Mouse (Mus musculus) right cerebral cortex, postnatal 14 days (tissue): ENCODE results near the gene Fignl2.

Experiments
- DNase-seq: peaks from one replicate; pipeline ENCODE4 v3.0.0; 2022

Fignl2 gene

DNA sequence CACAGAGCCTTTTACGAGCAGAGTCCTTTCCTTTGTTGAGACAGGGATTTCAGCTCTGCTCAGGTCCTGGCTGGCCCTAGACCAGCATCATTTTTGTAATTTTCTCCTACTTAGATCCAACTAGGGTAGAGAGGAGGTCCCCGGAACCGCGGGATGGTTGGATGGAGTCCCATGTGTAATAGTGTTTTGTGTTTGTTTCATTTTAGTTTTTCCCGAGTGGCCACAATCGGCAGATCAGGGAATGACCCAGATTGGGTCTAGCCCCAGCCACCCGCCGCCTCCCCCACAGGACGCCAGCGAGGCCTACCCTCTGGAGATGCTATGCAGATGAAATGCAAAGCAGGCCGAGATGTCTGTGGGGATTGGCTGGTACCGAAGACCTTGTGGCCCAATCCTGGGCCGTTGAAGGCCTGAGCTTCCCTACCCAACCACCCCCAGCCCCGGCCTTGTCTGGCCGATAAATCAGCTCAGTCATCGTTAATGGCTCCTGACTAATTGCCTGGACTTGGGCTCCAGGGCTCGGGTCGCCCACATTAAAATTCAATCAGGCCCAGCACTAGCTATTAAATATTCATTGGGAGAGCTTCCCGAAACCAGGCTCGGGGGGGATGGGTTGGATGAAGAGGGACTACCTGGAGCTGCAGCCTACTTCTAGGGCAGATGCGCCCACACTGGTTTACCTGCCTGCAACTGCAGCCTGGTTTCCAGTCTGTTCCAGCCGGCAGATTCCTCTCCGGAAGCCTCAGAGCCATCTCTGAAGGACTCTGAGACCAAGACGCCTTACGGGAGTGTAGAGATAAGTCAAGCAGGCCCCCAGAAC, 14.7 kb upstream of the Fignl2 start:
- DNase-seq: peak; percentile 40

- no peak for DNase-seq
Measured at GRCm38 (mm10) chr15:101092121-101092828, 13.9 kb upstream of the Fignl2 start.

GRCm38 (mm10) chr15:101091551-101091950, 13.2 kb upstream of the Fignl2 start:
- DNase-seq: no peak

- no peak for DNase-seq
Measured at GRCm38 (mm10) chr15:101088291-101088690, 9.9 kb upstream of the Fignl2 start.

DNA sequence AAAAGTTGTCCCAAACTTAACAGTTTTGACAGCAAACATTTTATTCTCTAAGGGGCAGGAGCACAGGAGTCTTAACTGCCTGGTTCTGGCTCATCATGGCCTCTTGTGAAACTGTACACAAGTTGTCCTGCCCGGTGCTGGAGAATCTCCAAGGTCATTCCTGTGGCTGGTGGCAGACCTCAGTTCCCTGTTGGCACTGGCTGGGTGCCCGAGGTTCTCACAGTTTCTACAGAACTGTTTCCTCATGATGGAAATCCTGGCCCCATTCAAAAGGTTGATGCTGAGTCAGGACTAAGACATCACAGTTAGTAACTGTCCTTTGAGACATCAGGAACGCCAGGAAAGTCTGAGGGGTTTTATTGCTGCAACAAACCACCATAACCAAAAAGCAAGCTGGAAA, 8.6 kb upstream of the Fignl2 start:
- DNase-seq: no peak

DNA sequence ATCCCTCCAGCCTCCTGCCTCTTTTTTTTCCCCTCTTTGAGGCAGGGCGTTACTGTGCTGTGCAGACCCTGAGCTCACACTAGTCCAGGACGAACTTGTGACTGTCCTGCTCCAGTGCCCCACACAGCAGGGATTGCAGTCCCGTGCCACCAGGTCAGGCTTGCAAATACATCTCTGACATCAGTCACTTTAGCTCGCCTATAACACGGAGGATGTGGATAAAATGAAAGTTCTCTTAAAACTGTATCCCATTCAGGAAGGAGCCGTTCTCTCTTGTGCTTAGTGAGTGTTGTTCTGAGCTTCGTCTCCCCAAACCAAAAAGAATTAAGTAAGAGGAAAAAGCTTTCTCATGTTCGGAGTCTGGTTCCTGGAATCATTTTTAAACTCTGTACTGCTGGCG, 8.1 kb upstream of the Fignl2 start:
- DNase-seq: no peak

DNA sequence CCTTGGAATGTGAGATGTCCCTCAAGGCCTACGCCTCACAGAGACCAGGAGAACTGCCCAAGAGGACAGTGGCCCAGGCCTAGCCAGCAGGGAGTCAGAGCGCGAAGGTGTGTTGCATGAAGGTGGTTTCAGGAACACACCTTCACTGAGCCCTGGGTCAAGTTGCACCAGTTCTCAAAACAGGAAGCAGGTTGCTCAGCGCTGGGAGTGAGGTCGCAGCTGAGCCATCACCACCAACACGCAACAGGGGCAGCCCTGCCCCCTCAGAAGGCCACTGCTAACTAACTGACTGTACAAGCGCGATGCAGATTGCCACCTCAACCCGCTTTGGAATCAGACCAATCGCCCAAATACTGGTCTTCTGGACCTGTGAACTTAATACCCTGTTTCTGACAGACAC, 6.1 kb upstream of the Fignl2 start:
- DNase-seq: no peak

- DNase-seq: no peak
Measured at GRCm38 (mm10) chr15:101082236-101082635, 3.9 kb upstream of the Fignl2 start.

DNA sequence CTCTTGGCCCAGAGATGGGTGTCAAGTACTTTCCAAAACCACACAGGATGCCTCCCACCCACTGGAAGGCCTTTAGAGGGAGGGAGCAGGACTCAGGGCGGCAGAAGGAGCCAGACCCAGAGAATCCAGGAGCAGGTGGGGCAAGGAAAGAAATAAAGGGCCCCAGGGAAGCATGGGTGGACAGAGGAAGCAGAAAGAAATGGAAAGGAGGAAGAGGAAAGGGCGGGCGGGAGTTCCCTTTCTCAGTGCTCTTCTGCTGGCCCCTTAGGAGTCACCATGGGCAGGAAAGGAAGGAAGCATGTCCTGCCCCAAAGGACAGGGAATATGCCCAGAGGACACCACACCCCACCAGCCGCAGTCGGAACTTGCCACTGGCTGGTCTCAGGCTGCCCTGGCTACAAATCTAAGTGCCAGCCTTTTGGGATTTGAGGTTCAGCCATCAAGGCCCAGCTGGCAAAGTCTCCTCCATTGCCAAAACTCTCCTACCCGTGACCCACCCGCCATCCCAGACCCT, 2.7 kb upstream of the Fignl2 start:
- DNase-seq: no peak

DNA sequence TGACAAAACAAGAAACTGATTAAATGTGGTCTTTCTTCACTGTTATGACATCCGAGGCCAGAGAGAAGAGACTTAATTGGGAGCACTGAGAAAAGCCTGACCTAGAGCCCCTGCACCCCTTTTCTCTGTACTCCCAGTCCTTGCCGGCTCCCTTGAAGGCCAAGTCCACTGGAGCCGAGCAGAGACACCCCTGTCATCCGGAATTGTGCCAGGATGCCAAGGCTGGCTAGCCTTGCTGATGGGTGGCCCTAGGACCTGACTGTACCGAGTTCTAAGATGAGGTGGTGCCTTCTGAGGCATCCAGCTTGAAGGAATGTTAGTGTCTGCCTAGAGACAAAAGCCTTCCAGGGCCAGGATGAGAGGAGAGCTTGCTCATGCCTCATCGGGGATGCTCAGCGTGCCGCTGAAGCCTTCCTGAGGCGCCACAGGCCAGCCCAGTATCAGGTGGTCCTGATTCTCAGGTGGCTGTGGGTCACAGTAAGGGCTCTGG, 1.7 kb upstream of the Fignl2 start:
- no peak for DNase-seq

DNA sequence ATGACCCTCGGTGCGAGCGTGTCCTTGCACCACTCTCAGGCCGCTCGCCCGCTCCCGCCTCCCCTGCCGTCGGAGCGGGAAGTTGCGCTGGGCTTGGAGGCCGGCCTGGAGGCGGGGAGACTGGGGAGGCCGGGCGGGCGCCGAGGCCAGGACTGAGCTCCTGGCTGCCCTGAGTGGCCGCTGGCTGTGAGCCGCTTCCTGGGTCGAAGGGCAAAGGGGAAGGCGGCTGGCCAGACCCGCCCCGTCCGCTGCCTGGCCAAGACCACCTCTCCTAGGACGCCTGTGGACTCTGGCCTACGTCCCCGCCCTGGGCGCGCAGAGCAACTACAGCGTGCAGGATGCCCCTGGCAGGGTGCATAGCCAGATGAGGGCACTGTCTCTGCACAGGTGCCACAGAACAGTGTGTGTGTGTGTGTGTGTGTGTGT, 377 bp upstream of the Fignl2 start:
- peak; percentile 64 for DNase-seq

DNA sequence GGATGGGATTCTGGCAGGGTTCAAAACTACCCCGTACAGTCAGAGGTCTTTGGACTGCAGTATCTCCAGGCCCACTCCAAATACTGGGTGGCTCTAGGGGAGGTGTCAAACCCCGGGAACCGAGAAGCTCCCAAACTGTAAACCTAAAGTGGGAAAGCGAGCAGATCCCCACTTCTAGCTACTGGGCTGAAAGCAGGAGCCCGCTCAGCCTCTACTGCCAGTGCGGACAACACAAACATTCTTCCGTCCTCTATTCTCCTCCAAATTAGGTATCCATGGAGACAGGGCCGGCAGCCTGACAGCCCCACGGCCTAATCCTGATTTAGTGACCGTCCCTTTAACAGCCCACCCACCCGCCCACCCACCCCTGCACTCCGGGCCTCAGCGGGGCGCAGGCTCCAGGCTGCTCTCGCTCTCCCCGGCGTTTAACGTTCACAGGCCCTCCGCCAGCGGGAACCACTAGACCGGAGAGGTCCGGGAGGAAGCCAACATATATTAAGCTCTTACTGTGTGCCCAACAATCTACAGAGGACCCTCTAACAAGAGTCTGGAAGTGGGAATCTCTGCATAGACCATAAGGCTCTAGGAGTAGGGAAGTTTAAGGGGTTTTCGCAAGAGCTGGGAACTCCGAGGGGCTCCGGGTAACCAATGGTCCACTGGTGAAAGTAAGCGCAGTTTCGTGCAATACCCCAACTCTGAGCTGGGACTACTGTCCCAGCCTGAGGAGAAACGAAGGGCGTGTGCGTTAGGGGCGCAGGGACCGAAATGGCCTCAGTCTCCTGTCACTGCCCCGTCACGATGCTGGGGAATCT, 1.2 kb downstream of the Fignl2 start:
- DNase-seq: no peak

DNA sequence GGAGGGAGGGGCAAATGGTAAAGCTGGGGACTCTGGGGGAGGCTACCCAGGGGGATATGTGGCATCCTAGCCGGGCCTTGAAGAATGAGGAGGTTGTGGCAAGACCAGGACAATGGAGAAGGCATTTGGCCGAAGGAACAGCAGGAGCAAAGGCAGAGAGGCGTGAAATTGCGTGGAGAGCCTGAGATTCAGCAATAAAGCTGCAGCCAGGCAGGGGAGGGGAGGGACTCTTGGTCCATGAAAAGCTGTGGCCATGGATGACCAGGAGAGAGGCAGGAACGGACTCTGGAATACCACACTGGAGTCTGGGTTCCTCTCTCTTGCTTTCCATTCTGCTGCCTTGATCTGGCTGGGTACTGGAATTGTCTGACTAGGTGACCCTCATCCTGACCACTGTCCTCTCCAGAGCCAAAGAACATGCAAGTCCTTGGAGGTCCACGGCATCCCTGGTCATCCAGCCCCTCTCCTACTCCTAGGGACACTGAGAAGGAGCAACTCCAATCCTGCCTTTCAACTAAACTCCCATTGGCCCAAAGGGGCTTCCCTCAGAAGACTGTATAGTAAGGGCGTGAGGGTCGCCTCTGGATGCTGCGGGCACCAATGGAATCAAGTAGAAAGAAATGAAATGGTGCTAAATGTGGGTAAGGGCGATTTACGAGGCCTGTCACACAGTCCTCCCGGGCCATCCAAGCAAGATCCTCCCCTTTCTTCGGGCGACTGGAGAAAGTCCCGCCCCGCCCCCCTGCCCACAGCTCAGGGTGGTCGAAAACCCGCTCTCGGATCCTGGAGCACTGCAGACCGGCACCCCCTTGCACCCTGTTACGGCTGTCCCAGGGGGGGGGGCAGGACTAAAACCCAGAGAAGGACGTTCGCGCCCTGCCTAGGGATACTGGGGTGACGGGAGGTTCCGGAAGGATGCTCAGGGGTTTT, 2.0 kb downstream of the Fignl2 start:
- DNase-seq: no peak

GRCm38 (mm10) chr15:101075656-101076055, 2.7 kb downstream of the Fignl2 start:
- DNase-seq: no peak

DNA sequence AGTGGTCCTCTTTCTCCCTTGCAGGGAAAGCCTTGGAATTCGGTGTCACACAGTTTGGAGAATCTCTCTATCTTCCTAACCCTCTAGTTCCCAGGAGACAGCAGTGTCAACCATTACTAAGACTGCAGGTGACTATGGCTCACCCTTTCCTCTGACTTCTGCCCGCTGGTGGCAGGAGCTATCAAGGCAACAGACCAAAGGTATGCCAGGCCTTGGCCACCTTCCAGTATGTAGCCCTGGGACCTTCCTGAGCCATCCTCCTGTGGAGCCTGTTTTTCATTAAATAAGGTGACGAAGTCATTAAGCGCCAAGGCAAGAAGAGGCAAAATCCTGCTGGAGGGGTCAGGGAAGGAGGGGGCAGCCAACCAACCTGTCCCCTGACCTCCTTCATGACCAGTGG, 3.2 kb downstream of the Fignl2 start:
- DNase-seq: no peak

DNA sequence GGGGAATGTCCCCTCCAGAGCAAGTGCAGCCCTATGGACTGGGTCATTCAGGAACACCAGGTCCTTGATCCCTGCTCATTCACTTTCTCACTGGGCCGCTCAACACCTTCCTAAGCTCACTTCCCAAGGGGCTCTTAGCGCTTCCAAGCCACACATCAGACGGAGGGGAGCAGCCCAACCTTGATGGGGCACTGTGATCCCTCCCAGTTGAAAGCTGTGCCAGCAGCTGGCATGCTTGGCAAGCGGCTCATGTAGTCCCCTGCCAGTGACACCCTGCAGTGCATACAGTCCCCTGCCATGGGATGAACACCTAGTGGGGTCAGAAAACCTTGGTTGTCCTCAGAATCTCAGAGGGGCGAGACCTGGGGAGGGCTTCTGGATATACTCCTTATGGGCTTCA, 4.3 kb downstream of the Fignl2 start:
- DNase-seq: no peak

- DNase-seq: no peak
Measured at GRCm38 (mm10) chr15:101072736-101073135, 5.6 kb downstream of the Fignl2 start.

DNA sequence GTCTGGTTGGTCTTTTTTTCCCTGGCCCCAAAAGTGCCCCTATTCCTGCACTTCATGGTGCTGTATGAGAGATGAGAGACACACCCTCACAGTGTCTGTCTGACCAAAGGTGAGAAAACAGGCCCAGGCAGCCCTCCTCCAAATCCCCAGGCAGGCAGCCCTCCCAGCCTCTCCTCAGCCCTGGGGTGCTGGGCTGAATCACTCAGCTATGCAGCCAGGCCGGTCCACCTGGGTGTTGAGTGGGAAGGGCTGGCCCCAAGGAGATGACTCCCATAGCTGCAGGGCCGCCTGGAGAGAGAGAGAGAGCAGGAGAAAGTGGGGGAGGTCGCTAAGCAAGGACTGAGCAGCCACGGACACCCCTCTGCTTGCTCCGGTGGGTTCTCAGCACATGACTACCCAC, 7.6 kb downstream of the Fignl2 start:
- no peak for DNase-seq

- DNase-seq: no peak
Measured at GRCm38 (mm10) chr15:101069641-101070190, 8.7 kb downstream of the Fignl2 start.

DNA sequence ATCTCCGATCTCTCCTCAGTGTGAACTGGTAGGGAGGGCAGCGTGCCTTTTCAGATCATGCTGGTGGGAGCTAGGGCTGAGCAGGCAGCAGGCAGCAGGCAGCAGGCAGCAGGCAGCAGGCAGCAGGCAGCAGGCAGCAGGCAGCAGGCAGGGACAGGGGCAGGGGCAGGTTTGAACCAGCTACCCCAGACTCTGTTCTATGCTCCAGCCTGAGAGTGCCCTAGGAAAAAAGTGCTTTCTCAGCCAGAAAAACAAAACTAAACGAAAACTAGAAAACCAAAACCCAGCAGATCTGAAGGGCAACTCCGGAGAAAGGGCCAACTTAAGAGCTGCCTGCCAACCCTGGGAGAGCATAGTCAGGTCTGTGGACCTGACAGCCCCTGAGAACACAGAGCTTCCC, 9.7 kb downstream of the Fignl2 start:
- no peak for DNase-seq

DNA sequence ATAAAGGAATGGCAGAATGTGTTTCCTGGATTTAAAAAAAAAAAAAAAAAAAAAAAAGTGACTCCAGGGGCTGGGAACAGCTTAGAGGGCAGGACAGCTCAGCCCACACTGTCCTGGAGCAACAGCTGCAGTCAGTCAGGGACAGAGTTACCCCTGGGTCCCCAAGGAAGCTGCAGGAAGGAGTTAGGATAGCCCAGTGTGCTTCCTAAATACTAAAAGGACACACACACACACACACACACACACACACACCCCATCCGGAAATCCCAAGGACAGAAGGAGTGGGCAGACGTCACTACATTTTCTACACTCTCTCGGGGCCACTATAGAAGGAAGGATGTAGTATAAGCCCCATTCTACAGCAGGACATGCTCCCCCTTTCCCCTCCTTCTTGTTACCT, 10.3 kb downstream of the Fignl2 start:
- no peak for DNase-seq
